Mouse (Mus musculus) liver, embryonic 13.5 days (tissue): ENCODE data around the gene Siah1b. TPM values are rescaled to one million over a fixed set of nuclear protein-coding genes. Genes with fewer than 3 reads are reported as not detected.

Experiments
- ATAC-seq: fragments of 200-750 bp; cut with Nextera tagmentation; 2 replicates; pipeline ENCODE4 v1.8.0; 2017; ENCODE audit warnings: low read depth, mild to moderate bottlenecking, moderate number of reproducible peaks, moderate library complexity
- DNase-seq: peaks from one replicate; pipeline ENCODE4 v3.0.0; 2022
- H3K27ac ChIP-seq: fragments of 300-500 bp; sonication (generic); 2 replicates; pipeline ENCODE4 v1.5.1; 2015; ENCODE audit warnings: moderate library complexity, mild to moderate bottlenecking, inconsistent platforms
- H3K27me3 ChIP-seq: fragments of 300-500 bp; sonication (generic); 2 replicates; pipeline ENCODE4 v1.6.1; 2015; ENCODE audit warnings: mild to moderate bottlenecking, inconsistent platforms
- H3K36me3 ChIP-seq: fragments of 300-500 bp; sonication (generic); 2 replicates; pipeline ENCODE4 v1.6.1; 2015; ENCODE audit warnings: mild to moderate bottlenecking, inconsistent platforms
- H3K4me1 ChIP-seq: fragments of 300-500 bp; sonication (generic); replicated peaks from 2 replicates; pipeline ENCODE4 v1.6.1; 2015; ENCODE audit warnings: inconsistent platforms
- H3K4me2 ChIP-seq: fragments of 300-500 bp; sonication (generic); 2 replicates; pipeline ENCODE4 v1.6.1; 2015; ENCODE audit warnings: inconsistent platforms, mild to moderate bottlenecking, moderate library complexity
- H3K4me3 ChIP-seq: fragments of 300-500 bp; sonication (generic); replicated peaks from 2 replicates; pipeline ENCODE4 v1.5.1; 2015; ENCODE audit warnings: mild to moderate bottlenecking, inconsistent platforms
- H3K9ac ChIP-seq: fragments of 300-500 bp; sonication (generic); 2 replicates; pipeline ENCODE4 v1.6.1; 2015; ENCODE audit warnings: mild to moderate bottlenecking, inconsistent platforms
- H3K9me3 ChIP-seq: fragments of 300-500 bp; sonication (generic); replicated peaks from 2 replicates; pipeline ENCODE4 v1.6.1; 2016; ENCODE audit warnings: inconsistent platforms
- WGBS: fragments of 180-500 bp; shearing (Covaris S2); methylation state at CpG from one replicate; pipeline ENCODE4 v1.1.7; 2015; ENCODE audit not compliant: insufficient replicate concordance; 5-methylcytosine and 5-hydroxymethylcytosine counted together
- polyA plus RNA-seq: library from polyadenylated mRNA; unstranded; fragments of >200 nt; fragmentation: Nextera tagmentation; extraction: Ambion mirVana; gene quantifications from 2 replicates; pipeline ENCODE4 v1.2.1, GENCODE M21; 2015

The Siah1b gene
- polyA plus RNA-seq, 1 experiment from 2014 or later: 20.0 TPM

- peaks cover 2% of the 10 kb centered on the region; the same call in 1 of the 2 replicates for H3K4me1 ChIP-seq
- H3K27me3 ChIP-seq: no peaks in the 10 kb centered on the region
- DNase-seq (no peak), ATAC-seq (no peak)
- no peak overlapping the region for H3K9ac ChIP-seq
- H3K36me3 ChIP-seq: no peaks in the 10 kb centered on the region
- no peaks in the 10 kb centered on the region for H3K9me3 ChIP-seq
- H3K4me3 ChIP-seq: no peak overlapping the region
- H3K4me2 ChIP-seq: no peak overlapping the region
- WGBS: 73% methylated on average over 7 of the region's 7 CpGs
- H3K27ac ChIP-seq: no peak overlapping the region
Measured at GRCm38 (mm10) chrX:164032526-164032925, 43.8 kb downstream of the Siah1b start.

DNA sequence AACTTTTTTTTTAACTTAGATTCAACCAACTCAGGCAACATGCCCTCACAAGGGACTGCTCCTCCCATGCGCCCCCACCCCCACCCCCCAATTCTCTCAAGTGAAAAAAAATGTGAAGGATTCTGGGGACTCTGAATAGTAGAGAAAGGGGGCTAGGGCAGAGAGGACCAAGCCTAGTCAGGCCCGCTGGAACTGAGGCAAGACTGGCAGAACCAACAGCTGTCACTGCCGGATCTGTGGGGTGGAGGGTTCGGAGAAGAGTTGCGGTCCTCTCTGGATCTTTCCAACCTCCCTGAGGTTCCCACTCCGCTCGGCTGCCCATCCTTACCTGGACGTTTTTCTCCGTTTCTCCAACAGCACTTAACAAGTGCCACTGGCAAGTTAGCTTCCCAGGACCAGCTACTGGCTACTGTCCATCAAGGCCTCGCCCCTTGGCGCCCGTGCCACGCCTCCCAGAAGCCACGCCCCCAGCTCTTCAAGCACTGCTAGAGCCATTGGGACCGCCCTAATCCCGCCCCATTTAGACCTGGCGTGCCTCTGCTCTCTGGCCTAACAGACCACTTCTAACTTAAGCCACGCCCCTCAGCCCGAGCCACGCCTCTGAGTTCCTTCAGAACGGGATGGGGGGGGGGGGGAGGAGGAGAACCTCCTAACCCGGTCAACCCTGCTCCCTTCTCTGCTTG is 48.5 kb downstream of the Siah1b start, which contains the start of gene Car5b:
Gene Car5b, minus strand, starts transcription at position 391 of the 683 bp plus-strand sequence.
- no peaks in the 10 kb centered on the region for H3K27me3 ChIP-seq
- no peaks in the 10 kb centered on the region for H3K36me3 ChIP-seq
- no peak within 1 kb of the TSS for H3K27ac ChIP-seq
- 13% methylated on average over 22 of the region's 22 CpGs for WGBS
- H3K4me3 ChIP-seq: peak within 1 kb of the TSS; percentile 39
- DNase-seq: peak; percentile 83
- peak within 1 kb of the TSS; percentile 61 for H3K4me2 ChIP-seq
- peaks cover 4% of the 10 kb centered on the region; the same call in 1 of the 2 replicates for H3K4me1 ChIP-seq
- H3K9ac ChIP-seq: no peak within 1 kb of the TSS
- peak; percentile 99 for ATAC-seq
- no peaks in the 10 kb centered on the region for H3K9me3 ChIP-seq

Other genes with a start within 250 kb of the Siah1b start
- 4.3 and 4.8 TPM in 2 replicates for gene Ap1s2, start 167.5 kb downstream of the Siah1b start, polyA plus RNA-seq
- gene Zrsr2, start 117.8 kb downstream of the Siah1b start, polyA plus RNA-seq: 18.9 and 23.1 TPM in 2 replicates
- gene Car5b, start 48.5 kb downstream of the Siah1b start, polyA plus RNA-seq: 0.08 and 0.14 TPM in 2 replicates
- 0.28 and 0.45 TPM in 2 replicates for gene Cltrn, start 12.3 kb upstream of the Siah1b start, polyA plus RNA-seq
- gene Ace2, start 62.8 kb upstream of the Siah1b start, polyA plus RNA-seq: 0.03 TPM in 1 of 2 replicates, not detected in the other
- gene Bmx, start 181.7 kb upstream of the Siah1b start, polyA plus RNA-seq: 0.14 and 0.27 TPM in 2 replicates
- gene Pir, start 192.9 kb upstream of the Siah1b start, polyA plus RNA-seq: 20.2 and 23.9 TPM in 2 replicates